Mouse (Mus musculus): Measurements from ENCODE around the gene Naaladl2.

- TF ChIP-seq CTCF (IDR thresholded peaks at IDR 0.05; ENCODE audit: low read depth, low read length) (no peak), POLR2A (IDR thresholded peaks at IDR 0.05; ENCODE audit: borderline replicate concordance, low read depth, low read length) (no peak)
Observed at GRCm38 (mm10) chr3:25131848-25132247, 12.2 kb downstream of the Naaladl2 start.

Data from bone marrow macrophage, adult 2 months (primary cell).